Mouse (Mus musculus) erythroblast, embryonic 14.5 days (primary cell): ENCODE measurements around the gene Rtn4r.

Experiments used
- GATA1 ChIP-seq: IDR thresholded peaks from 2 replicates; pipeline ENCODE4 v1.6.1; 2012; ENCODE audit warnings: low read length, inconsistent platforms, mixed read lengths
- TAL1 ChIP-seq: IDR thresholded peaks from 3 replicates; pipeline ENCODE4 v1.6.1; 2012; ENCODE audit warnings: low read length, inconsistent platforms, mixed read lengths

DNA sequence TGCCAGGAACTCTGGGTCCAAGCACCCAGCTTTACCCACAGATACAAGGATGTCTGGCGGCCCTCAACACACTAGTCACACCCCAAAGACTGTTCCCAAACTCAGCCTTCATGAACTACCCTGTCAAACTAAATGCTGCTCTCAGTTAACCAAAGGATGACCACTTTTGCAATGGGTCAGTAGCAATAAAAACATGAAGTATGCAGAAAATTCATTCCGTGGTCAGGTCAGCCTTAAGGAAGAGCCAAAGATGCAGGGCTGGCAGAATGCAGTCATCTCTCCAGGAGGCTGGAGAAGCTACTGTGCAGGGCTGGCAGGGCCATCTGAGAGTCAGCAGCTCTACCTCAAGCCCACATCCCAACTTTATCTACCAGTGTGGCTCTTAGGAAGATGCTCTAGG lies 48.1 kb upstream of the Rtn4r start:
- TF ChIP-seq GATA1: no peak
- TF ChIP-seq TAL1: no peak
